10 mouse cellular contexts compared by ENCODE assay signal in the genomic region with DNA sequence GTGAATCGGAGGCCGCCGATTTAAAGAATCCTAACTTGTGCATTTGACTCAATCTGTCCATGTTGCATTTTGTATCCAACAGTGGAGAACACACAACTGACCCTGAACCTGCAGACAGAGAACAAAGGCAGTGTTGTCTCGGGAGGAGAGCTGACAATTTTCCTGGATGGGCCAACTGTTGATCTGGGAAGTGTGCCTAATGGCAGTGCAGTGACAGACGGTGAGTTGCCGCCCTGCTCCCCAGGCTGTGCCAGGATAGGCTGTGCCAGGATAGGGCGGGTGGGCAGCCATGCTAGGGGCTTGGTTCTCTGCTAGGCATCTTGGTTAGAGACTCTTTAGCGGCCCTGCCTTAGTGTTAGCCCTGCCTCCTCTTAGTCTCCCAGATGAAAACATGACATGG. TPM values are rescaled to one million over a fixed set of nuclear protein-coding genes. Genes with fewer than 3 reads are reported as not detected.
DNase-seq lines count a peak whose midpoint lies in the region; ATAC-seq and TF ChIP-seq lines count a peak whose summit lies in the region.
"Had no signal": no experiment of that assay in that cellular context is flagged by ENCODE, and none has a peak within 500 bp of the region (broad histone marks: within the 10 kb centered on the region; RNA-seq: fewer than 3 reads in every experiment).

No protein-coding gene starts in this region.

- H3K27me3 ChIP-seq in forebrain, embryonic 15.5 days: no peaks in the 10 kb centered on the region
- no peaks in the 10 kb centered on the region for H3K27me3 ChIP-seq in forebrain, embryonic 11.5 days (ENCODE audit: control insufficient read depth, insufficient read depth, low read length)
- H3K27me3 ChIP-seq in thymus, adult 2 months (ENCODE audit: control insufficient read depth, insufficient read depth, low read length): no peaks in the 10 kb centered on the region
- H3K27me3 ChIP-seq: midbrain, embryonic 12.5 days had no signal

- ATAC-seq in forebrain, embryonic 15.5 days (replicated peaks): peak; percentile 71
- ATAC-seq in forebrain, embryonic 11.5 days (replicated peaks; ENCODE audit: low FRiP score): no peak

- H3K27ac ChIP-seq in forebrain, embryonic 15.5 days (replicated peaks): no peak overlapping the region
- no peak overlapping the region for H3K27ac ChIP-seq in forebrain, embryonic 11.5 days (ENCODE audit: low read depth, low read length)
- H3K27ac ChIP-seq in layer of hippocampus, adult 2 months: peak overlapping the region; percentile 39; the same call in 1 of the 2 replicates
- no peak overlapping the region for H3K27ac ChIP-seq in thymus, adult 2 months (ENCODE audit: control insufficient read depth, insufficient read depth, low read length)
- H3K27ac ChIP-seq: midbrain, embryonic 12.5 days had no signal

- 54% methylated on average over 8 of the region's 8 CpGs for WGBS in forebrain, embryonic 15.5 days
- 93% methylated on average over 8 of the region's 8 CpGs for WGBS in forebrain, embryonic 11.5 days
- 93% methylated on average over 8 of the region's 8 CpGs for WGBS in thymus, adult 2 months

- no peak overlapping the region for H3K4me3 ChIP-seq in forebrain, embryonic 15.5 days
- no peak overlapping the region for H3K4me3 ChIP-seq in forebrain, embryonic 11.5 days (ENCODE audit: low read depth, low read length)
- H3K4me3 ChIP-seq in layer of hippocampus, adult 2 months: no peak overlapping the region
- no peak overlapping the region for H3K4me3 ChIP-seq in thymus, adult 2 months (ENCODE audit: control insufficient read depth, insufficient read depth, low read length)
- H3K4me3 ChIP-seq: midbrain, embryonic 12.5 days had no signal

- no peak overlapping the region for H3K9ac ChIP-seq in forebrain, embryonic 15.5 days (replicated peaks)
- H3K9ac ChIP-seq in forebrain, embryonic 11.5 days (ENCODE audit: low read length): no peak overlapping the region
- H3K9ac ChIP-seq: midbrain, embryonic 12.5 days had no signal

- no peaks in the 10 kb centered on the region for H3K36me3 ChIP-seq in forebrain, embryonic 15.5 days
- no peaks in the 10 kb centered on the region; the same call in 1 of the 2 replicates for H3K36me3 ChIP-seq in forebrain, embryonic 11.5 days (ENCODE audit: control insufficient read depth, insufficient read depth, low read length)
- H3K36me3 ChIP-seq in thymus, adult 2 months (ENCODE audit: control insufficient read depth, insufficient read depth, low read length): peaks cover 13% of the 10 kb centered on the region

- peaks cover 11% of the 10 kb centered on the region for H3K4me1 ChIP-seq in forebrain, embryonic 15.5 days
- H3K4me1 ChIP-seq in forebrain, embryonic 11.5 days (replicated peaks; ENCODE audit: control insufficient read depth, insufficient read depth, low read length): no peaks in the 10 kb centered on the region
- no peaks in the 10 kb centered on the region for H3K4me1 ChIP-seq in thymus, adult 2 months (replicated peaks; ENCODE audit: control insufficient read depth, insufficient read depth, low read length)
- H3K4me1 ChIP-seq: midbrain, embryonic 12.5 days had no signal

- TF ChIP-seq POLR2A in thymus, adult 2 months (IDR thresholded peaks at IDR 0.05; ENCODE audit: control insufficient read depth, extremely low read depth, insufficient read depth, low read length, poor library complexity): no peak

- no peak for TF ChIP-seq CTCF in layer of hippocampus, adult 2 months (conservative IDR thresholded peaks at IDR 0.05)
- TF ChIP-seq CTCF in thymus, adult 2 months (IDR thresholded peaks at IDR 0.05; ENCODE audit: borderline replicate concordance, control insufficient read depth, extremely low read depth, insufficient read depth, low read length, poor library complexity): no peak

- DNase-seq in forebrain, embryonic 11.5 days (ENCODE audit: low spot score): no peak
- peak; percentile 49 to 53 for DNase-seq in right cerebral cortex, postnatal 10 days (ENCODE audit: low spot score in 2 of 2)
- no peak for DNase-seq in right cerebral cortex, postnatal 14 days
- DNase-seq in layer of hippocampus, adult 2 months (ENCODE audit: low spot score in 2 of 2): peak; percentile 66 to 67
- DNase-seq in lung, adult 18-20 months: no peak
- no peak for DNase-seq in thymus, adult 2 months
- DNase-seq in spleen, postnatal 36 days (ENCODE audit: low spot score in 2 of 2): no peak
- DNase-seq: kidney, adult 11 months had no signal

- no peak overlapping the region for H3K4me2 ChIP-seq in forebrain, embryonic 15.5 days (replicated peaks)
- H3K4me2 ChIP-seq in forebrain, embryonic 11.5 days (ENCODE audit: low read depth, low read length, severe bottlenecking): no peak overlapping the region
- H3K4me2 ChIP-seq: midbrain, embryonic 12.5 days had no signal

- no peaks in the 10 kb centered on the region for H3K9me3 ChIP-seq in forebrain, embryonic 15.5 days
- H3K9me3 ChIP-seq in forebrain, embryonic 11.5 days (ENCODE audit: control insufficient read depth, low read length): no peaks in the 10 kb centered on the region
- H3K9me3 ChIP-seq: midbrain, embryonic 12.5 days had no signal

RNA-seq across cellular contexts. Expression of a gene that starts 47.1 kb away (rescaled TPM):
- 39.4 and 41.5 TPM in 2 replicates for polyA plus RNA-seq in forebrain, embryonic 15.5 days (2015; fragmentation: Nextera tagmentation; extraction: Ambion mirVana)
- polyA plus RNA-seq in forebrain, embryonic 11.5 days (2014; fragmentation: Nextera tagmentation; extraction: Ambion mirVana): 51.1 and 59.3 TPM in 2 replicates
- 10 to 100 TPM; 37.1 to 38.0 TPM for total RNA-seq in layer of hippocampus, adult 2 months (2021)
- polyA plus RNA-seq in thymus, adult 2 months (2012; rRNA removed): 78.0 and 79.8 TPM in 2 replicates

RNA-seq across cellular contexts. Expression of a gene that starts 58.4 kb away (rescaled TPM):
- polyA plus RNA-seq in forebrain, embryonic 15.5 days (2015; fragmentation: Nextera tagmentation; extraction: Ambion mirVana): 79.6 and 85.8 TPM in 2 replicates
- 81.5 and 88.7 TPM in 2 replicates for polyA plus RNA-seq in forebrain, embryonic 11.5 days (2014; fragmentation: Nextera tagmentation; extraction: Ambion mirVana)
- 10 to 100 TPM; 38.5 to 48.6 TPM for total RNA-seq in layer of hippocampus, adult 2 months (2021)
- polyA plus RNA-seq in thymus, adult 2 months (2012; rRNA removed): 46.5 and 52.2 TPM in 2 replicates

Comparison
In these comparisons a context has a peak if more than half of its experiments do, and no peak if none do; other contexts are left out.
1. DNase-seq: peak in right cerebral cortex, postnatal 10 days (2 of 2) and layer of hippocampus, adult 2 months (2 of 2); none in forebrain, embryonic 11.5 days (single experiment), right cerebral cortex, postnatal 14 days (single experiment), lung, adult 18-20 months (0 of 2), thymus, adult 2 months (single experiment) and spleen, postnatal 36 days (0 of 2).